Mouse (Mus musculus): ENCODE data around the gene Drc7.

DNA sequence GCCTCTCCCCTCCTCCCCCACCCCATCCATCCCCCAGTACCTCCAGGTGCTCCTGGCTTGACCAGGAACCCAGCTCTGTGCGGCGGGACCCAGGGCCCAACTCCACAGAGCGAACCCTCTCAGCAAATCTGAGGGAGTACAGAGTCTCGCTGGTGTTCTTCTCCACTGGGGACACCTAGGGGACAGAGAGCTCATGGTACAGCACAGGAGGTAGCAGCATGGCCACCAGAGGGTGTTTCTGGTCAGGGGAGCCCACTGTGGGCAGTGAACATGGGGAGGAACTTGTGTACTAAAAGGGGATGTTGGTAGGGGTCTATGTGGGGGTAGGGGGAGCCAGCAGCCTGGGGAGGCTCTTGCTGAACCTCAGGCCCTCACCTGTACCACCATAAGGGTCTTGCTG lies 47.1 kb downstream of the Drc7 start:
- TF ChIP-seq POLR2A (IDR thresholded peaks at IDR 0.05; ENCODE audit: extremely low read depth, insufficient read depth, low read length) (no peak), CTCF (IDR thresholded peaks at IDR 0.05; ENCODE audit: extremely low read depth, insufficient read depth, low read length) (peak; percentile 35; the same call in 1 of the 2 replicates)
